Mouse (Mus musculus) embryonic facial prominence, embryonic 11.5 days (tissue): Measurements from ENCODE around the gene Tbc1d10c. TPM values are rescaled to one million over a fixed set of nuclear protein-coding genes. Genes with fewer than 3 reads are reported as not detected.

Experiments
- ATAC-seq: fragments of 200-750 bp; cut with Nextera tagmentation; replicated peaks from 2 replicates; pipeline ENCODE4 v1.8.0; 2017; ENCODE audit warnings: low read depth; ENCODE audit not compliant: insufficient number of reproducible peaks, low FRiP score, low TSS enrichment
- DNase-seq: peaks from one replicate; pipeline ENCODE4 v3.0.0-alpha.2; 2015; ENCODE audit warnings: low spot score
- H3K27ac ChIP-seq: fragments of 300-500 bp; sonication (generic); replicated peaks from 2 replicates; pipeline ENCODE4 v1.5.1; 2014; ENCODE audit warnings: mild to moderate bottlenecking, low read depth, low read length, control low read depth
- H3K27me3 ChIP-seq: fragments of 300-500 bp; sonication (generic); 2 replicates; pipeline ENCODE4 v1.6.1; 2014; ENCODE audit warnings: mild to moderate bottlenecking, low read length, moderate library complexity, mixed read lengths; ENCODE audit not compliant: control insufficient read depth, insufficient read depth
- H3K36me3 ChIP-seq: fragments of 300-500 bp; sonication (generic); replicated peaks from 2 replicates; pipeline ENCODE4 v1.6.1; 2014; ENCODE audit warnings: low read depth, mild to moderate bottlenecking, low read length, moderate library complexity, mixed read lengths; ENCODE audit not compliant: control insufficient read depth, insufficient read depth
- H3K4me1 ChIP-seq: fragments of 300-500 bp; sonication (generic); 2 replicates; pipeline ENCODE4 v1.6.1; 2014; ENCODE audit warnings: low read length, mixed read lengths; ENCODE audit not compliant: control insufficient read depth, insufficient read depth
- H3K4me2 ChIP-seq: fragments of 300-500 bp; sonication (generic); 2 replicates; pipeline ENCODE4 v1.6.1; 2014; ENCODE audit warnings: low read depth, mild to moderate bottlenecking, control low read depth, low read length, moderate library complexity
- H3K4me3 ChIP-seq: fragments of 300-500 bp; sonication (generic); 2 replicates; pipeline ENCODE4 v1.5.1; 2014; ENCODE audit warnings: low read depth, low read length, control low read depth
- H3K9ac ChIP-seq: fragments of 300-500 bp; sonication (generic); replicated peaks from 2 replicates; pipeline ENCODE4 v1.6.1; 2014; ENCODE audit warnings: mild to moderate bottlenecking, control low read depth, low read length
- H3K9me3 ChIP-seq: fragments of 300-500 bp; sonication (generic); replicated peaks from 2 replicates; pipeline ENCODE4 v1.6.1; 2016; ENCODE audit warnings: mild to moderate bottlenecking, low read length, inconsistent platforms, mixed read lengths; ENCODE audit not compliant: control insufficient read depth
- WGBS: fragments of 180-500 bp; shearing (Covaris S2); extraction: QIAGEN DNeasy Blood & Tissue Kit; methylation state at CpG from one replicate; pipeline ENCODE4 v1.1.7; 2014; 5-methylcytosine and 5-hydroxymethylcytosine counted together
- polyA plus RNA-seq: library from polyadenylated mRNA; unstranded; fragments of >200 nt; fragmentation: Nextera tagmentation; extraction: Ambion mirVana; gene quantifications from 2 replicates; pipeline ENCODE4 v1.2.1, GENCODE M21; 2014

Gene Tbc1d10c
- polyA plus RNA-seq, 1 experiment from 2014 or later: 1.4 TPM

DNA sequence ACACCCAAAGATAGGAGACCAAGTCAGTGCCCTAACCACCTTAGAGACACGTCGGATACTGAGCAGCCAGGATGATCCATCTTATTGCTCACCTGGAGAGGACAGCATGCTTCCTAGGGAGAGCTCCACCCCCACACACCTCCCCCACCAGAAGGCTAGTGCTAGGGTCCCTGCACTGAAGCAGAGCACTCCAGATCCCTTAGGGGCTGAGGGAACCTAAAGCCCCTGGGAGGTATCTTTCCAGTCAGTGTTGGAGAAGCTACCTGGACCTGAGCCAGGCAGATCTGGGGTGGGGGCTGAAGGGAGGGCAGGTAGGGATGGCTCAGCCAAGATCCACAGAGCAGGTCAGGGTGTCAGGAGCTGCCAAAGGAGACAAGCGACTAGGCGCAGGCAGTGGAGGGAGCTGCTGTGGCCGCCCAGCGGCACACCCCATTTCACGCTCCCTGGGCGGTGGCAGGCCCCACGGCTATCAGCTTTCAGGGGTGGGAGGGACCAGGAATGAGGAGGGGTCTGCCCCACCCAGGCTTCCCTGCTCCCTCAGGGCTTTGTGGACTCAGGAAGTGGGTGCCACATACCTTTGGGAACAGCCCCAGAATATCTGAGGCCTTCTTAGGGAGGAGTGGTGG, 38.5 kb upstream of the Tbc1d10c start:
- no peak overlapping the region for H3K27ac ChIP-seq
- H3K4me2 ChIP-seq: no peak overlapping the region
- no peaks in the 10 kb centered on the region for H3K9me3 ChIP-seq
- H3K36me3 ChIP-seq: no peaks in the 10 kb centered on the region
- ATAC-seq: no peak
- 0 out of 2 replicates have a peak, but pooled peaks cover 2% of the 10 kb centered on the region for H3K27me3 ChIP-seq
- H3K4me3 ChIP-seq: no peak overlapping the region
- 24% methylated on average over 9 of the region's 9 CpGs for WGBS
- H3K9ac ChIP-seq: no peak overlapping the region
- no peaks in the 10 kb centered on the region for H3K4me1 ChIP-seq
- no peak for DNase-seq

DNA sequence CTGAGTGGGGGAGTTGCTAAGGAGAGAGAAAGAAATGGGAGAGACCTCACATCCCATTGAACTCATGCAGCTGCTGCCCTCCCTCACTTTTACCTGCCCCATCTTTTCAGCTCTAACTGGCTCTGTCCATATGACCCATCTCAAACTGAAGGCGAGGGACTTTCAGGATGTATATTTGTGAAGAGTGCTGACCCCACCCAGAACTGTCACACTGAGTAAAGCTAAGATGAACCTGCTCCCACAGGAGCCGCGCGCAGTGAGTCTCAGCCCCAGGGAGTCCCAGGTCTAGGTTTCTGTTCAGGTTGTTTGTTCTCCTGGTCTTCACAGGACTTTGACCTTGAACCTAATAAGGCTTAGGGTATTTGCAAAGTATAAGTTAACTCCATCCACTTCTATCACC, 37.8 kb upstream of the Tbc1d10c start:
- 80% methylated on average over 4 of the region's 4 CpGs for WGBS
- H3K36me3 ChIP-seq: no peaks in the 10 kb centered on the region
- no peak for ATAC-seq

DNA sequence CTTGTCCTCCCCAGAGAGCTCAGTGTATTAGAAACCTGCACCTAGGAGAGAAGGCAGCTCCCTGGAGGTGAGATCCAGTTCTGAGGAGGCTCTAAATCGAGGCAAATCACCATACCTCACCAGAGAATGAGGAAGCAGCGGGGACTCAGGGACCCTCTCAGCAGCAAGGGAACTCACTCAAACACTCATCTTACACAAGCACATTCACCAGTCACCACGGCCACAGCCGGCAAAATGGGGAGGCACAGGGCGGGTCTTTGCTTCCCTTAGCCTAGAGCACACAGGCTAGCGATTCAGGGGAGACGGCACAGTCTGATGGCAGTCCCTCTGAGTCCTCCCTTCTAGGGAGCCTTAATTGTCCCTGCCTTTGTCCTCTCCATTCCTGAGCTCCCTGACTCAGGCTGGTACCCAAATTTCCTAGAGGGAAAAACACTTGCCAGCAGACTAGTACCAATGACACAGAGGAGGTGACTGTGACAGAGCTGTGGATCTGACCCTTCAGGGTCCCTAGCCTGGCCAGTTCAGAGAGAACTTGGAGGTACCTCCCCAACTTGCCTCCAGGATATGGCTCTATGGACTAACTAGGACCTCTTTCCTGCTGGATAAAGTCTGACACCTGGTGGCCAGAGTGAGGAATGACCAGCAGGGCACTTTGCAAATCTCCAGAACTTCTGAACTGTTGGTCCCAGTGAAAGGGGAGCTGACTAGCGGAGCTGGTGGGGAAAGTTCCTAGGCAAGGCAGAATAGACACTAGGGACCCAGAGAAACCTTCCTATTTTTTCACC, 37.0 kb upstream of the Tbc1d10c start:
- 26% methylated on average over 8 of the region's 8 CpGs for WGBS
- ATAC-seq (0 out of 2 replicates have a peak, but pooled peaks have one; percentile 63), DNase-seq (peak; percentile 91)
- Histone ChIP-seq H3K27ac (no peak overlapping the region), H3K9ac (no peak overlapping the region), H3K36me3 (no peaks in the 10 kb centered on the region), H3K4me2 (no peak overlapping the region), H3K4me1 (no peaks in the 10 kb centered on the region), H3K4me3 (no peak overlapping the region), H3K27me3 (0 out of 2 replicates have a peak, but pooled peaks cover 2% of the 10 kb centered on the region), H3K9me3 (no peaks in the 10 kb centered on the region)

More for the DNA sequence above, 37.8 kb upstream of the Tbc1d10c start:
- Histone ChIP-seq H3K4me3 (no peak overlapping the region), H3K4me1 (no peaks in the 10 kb centered on the region), H3K9me3 (no peaks in the 10 kb centered on the region), H3K27ac (no peak overlapping the region), H3K4me2 (no peak overlapping the region), H3K27me3 (0 out of 2 replicates have a peak, but pooled peaks cover 2% of the 10 kb centered on the region), H3K9ac (no peak overlapping the region)
- no peak for DNase-seq

DNA sequence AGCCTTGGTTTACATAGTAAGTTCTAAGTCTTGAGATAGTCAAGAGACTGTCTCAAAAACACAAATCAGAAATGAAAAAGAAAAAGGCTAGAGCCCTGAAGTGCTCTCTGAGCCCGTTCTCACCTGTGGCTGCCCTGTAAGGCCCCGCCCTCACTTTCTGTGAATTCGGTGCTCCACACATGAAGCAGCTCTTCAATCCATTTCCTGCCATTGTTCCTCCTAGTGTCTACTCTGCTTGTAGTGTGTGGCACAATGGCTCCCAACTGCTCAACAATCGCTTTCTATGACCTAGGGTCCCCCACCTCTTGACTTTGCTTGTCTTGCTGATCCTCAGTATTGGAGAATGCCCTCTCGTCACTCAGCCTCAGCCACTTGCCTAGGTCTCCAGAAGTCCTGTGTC, 36.4 kb upstream of the Tbc1d10c start:
- ATAC-seq (no peak), DNase-seq (no peak)
- Histone ChIP-seq H3K36me3 (no peaks in the 10 kb centered on the region), H3K9me3 (no peaks in the 10 kb centered on the region), H3K27me3 (0 out of 2 replicates have a peak, but pooled peaks cover 2% of the 10 kb centered on the region), H3K4me3 (no peak overlapping the region), H3K27ac (no peak overlapping the region), H3K4me2 (no peak overlapping the region), H3K9ac (no peak overlapping the region), H3K4me1 (no peaks in the 10 kb centered on the region)
- 75% methylated on average over 5 of the region's 5 CpGs for WGBS

DNA sequence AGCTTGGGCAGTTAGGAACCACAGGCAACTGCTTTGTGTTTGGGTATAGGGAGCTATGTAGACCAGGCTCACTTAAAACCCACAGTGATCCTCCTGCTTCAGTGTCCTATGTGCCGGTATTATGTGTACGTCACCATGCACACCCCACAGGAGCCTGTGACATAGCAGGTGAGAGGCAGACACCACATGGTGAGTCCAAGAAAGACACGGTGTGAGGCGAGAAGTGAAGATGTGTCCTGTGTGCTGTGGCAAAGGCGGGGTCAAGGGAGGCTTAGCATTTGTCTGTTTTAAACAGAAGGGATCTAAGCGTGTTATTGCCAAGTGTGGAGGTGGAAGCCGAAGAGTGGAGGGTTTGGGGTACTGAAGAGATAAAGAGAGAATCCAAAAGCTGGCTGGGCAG, 35.7 kb upstream of the Tbc1d10c start:
- DNase-seq (no peak), ATAC-seq (no peak)
- H3K27me3 ChIP-seq: 0 out of 2 replicates have a peak, but pooled peaks cover 2% of the 10 kb centered on the region
- no peak overlapping the region for H3K9ac ChIP-seq
- H3K36me3 ChIP-seq: no peaks in the 10 kb centered on the region
- no peak overlapping the region for H3K4me3 ChIP-seq
- WGBS: 86% methylated on average over 7 of the region's 7 CpGs
- no peaks in the 10 kb centered on the region for H3K9me3 ChIP-seq
- H3K4me2 ChIP-seq: no peak overlapping the region
- no peak overlapping the region for H3K27ac ChIP-seq
- H3K4me1 ChIP-seq: no peaks in the 10 kb centered on the region

DNA sequence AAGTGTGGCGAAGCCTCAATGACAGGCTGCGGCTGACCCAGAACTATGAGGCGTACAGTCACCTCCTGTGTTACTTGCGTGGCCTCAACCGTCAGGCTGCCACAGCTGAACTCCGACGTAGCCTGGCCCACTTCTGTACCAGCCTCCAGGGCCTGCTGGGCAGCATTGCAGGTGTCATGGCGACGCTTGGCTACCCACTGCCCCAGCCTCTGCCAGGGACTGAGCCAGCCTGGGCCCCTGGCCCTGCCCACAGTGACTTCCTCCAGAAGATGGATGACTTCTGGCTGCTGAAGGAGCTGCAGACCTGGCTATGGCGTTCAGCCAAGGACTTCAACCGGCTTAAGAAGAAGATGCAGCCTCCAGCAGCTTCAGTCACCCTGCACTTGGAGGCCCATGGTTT, 31.1 kb upstream of the Tbc1d10c start:
- ATAC-seq: no peak

DNA sequence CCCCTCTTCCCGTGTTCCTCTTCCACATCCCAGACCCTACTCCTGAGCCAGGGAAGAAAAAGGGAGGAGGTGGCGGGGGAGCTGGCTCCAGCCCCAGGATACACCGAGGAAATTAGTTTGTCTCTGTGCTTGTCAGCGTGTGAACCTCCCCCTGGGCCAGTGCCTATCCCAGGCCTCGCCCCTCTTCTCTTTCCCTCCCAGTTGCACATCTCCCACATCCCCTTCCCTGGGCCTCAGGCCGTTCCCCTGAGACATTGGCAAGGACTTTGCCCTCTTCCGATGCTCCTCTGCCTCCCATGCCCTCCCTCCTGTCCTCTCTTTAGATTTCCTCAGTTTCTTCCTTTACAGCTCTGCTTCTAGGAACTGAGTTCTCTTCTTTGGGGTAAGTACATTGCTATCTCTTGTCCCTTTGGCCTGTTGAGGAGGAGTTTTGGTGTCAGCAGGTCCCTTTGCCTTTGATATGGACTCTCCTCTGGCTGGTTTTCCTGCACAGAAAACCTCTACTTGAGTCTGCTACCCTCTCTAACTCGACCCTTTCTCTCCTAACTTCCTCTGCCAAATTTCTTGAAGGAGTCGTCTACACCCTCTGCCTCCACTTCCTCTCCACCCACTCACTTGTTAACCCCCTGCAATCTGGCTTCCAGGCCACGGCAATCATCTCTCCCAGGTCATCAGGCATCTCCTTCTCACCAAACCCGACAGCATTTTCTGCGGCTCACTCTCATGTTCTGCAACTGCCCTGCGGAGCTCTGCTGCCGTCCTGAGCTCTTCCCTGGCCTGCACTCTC, 30.1 kb upstream of the Tbc1d10c start:
- Histone ChIP-seq H3K9me3 (no peaks in the 10 kb centered on the region), H3K27me3 (no peaks in the 10 kb centered on the region), H3K4me1 (peaks cover 6% of the 10 kb centered on the region), H3K9ac (no peak overlapping the region), H3K4me3 (no peak overlapping the region), H3K4me2 (no peak overlapping the region), H3K27ac (no peak overlapping the region), H3K36me3 (no peaks in the 10 kb centered on the region)
- DNase-seq (no peak), ATAC-seq (no peak)
- WGBS: 38% methylated on average over 14 of the region's 14 CpGs

More for the DNA sequence above, 31.1 kb upstream of the Tbc1d10c start:
- H3K4me2 ChIP-seq: no peak overlapping the region
- peaks cover under 1% of the 10 kb centered on the region for H3K4me1 ChIP-seq
- no peaks in the 10 kb centered on the region for H3K27me3 ChIP-seq
- no peak for DNase-seq
- no peaks in the 10 kb centered on the region for H3K36me3 ChIP-seq
- H3K9ac ChIP-seq: no peak overlapping the region
- H3K27ac ChIP-seq: no peak overlapping the region
- no peak overlapping the region for H3K4me3 ChIP-seq
- no peaks in the 10 kb centered on the region for H3K9me3 ChIP-seq
- 82% methylated on average over 11 of the region's 11 CpGs for WGBS
